Comparison of ENCODE assay signal across 8 mouse cellular contexts in the genomic region with DNA sequence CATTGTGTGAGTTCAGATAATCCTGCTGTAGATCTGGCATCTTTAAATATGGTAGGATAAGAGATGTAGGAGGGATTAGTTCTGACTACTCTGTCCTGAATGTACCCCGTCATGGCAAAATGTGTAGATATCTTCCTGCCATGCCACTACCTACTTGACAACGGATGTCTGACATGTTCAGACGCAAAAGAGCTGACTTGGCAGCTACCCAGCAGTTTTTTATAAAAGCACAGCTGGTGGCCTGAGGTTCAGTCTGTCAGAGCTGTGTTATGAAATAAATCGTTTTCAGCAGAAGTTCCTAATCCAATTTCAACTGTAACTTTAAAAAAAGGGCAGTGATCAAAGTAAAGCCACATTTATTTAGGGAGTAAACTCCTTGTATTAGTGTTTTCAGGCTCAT.
DNase-seq lines count a peak whose midpoint lies in the region; ATAC-seq and TF ChIP-seq lines count a peak whose summit lies in the region.

No protein-coding gene starts in this region.

- TF ChIP-seq CTCF in kidney, adult 2 months (conservative IDR thresholded peaks at IDR 0.05; ENCODE audit: insufficient read depth, insufficient read length, low read depth, low read length), result no peak

- peak; percentile 81 for DNase-seq in kidney, adult 2 months
- peak; percentile 68 for DNase-seq in MN1 (ENCODE audit: low spot score)
- peak; percentile 92 for DNase-seq in embryonic facial prominence, embryonic 14.5 days (ENCODE audit: low spot score)
- peak; percentile 76 for DNase-seq in hindbrain, embryonic 14.5 days (ENCODE audit: low spot score)
- peak; percentile 46 for DNase-seq in mesoderm, embryonic 11.5 days (ENCODE audit: low read depth, low spot score)
- no peak for DNase-seq in testis, postnatal 14 days (ENCODE audit: low spot score)
- no peak for DNase-seq in spleen, postnatal 14 days (ENCODE audit: low spot score in 2 of 2)

- H3K27ac ChIP-seq in kidney, adult 2 months (ENCODE audit: insufficient read depth, low read depth, low read length), result no peak overlapping the region
- H3K27ac ChIP-seq in kidney, embryonic 14.5 days (ENCODE audit: low read depth, low read length), result no peak overlapping the region
- H3K27ac ChIP-seq in embryonic facial prominence, embryonic 14.5 days (replicated peaks; ENCODE audit: low read depth, low read length), result no peak overlapping the region
- H3K27ac ChIP-seq in hindbrain, embryonic 14.5 days, result 0 out of 2 replicates have a peak overlapping the region, but pooled peaks have one; percentile 3

- no peaks in the 10 kb centered on the region for H3K27me3 ChIP-seq in kidney, adult 2 months (replicated peaks; ENCODE audit: control insufficient read depth, insufficient read depth, low read length)
- H3K27me3 ChIP-seq in kidney, embryonic 14.5 days (ENCODE audit: control insufficient read depth, insufficient read depth, low read length), result no peaks in the 10 kb centered on the region
- H3K27me3 ChIP-seq in embryonic facial prominence, embryonic 14.5 days (replicated peaks; ENCODE audit: control insufficient read depth, insufficient read depth, low read length), result no peaks in the 10 kb centered on the region
- no peaks in the 10 kb centered on the region for H3K27me3 ChIP-seq in hindbrain, embryonic 14.5 days (ENCODE audit: control insufficient read depth, insufficient read depth, low read length)

- no peak for TF ChIP-seq POLR2A in kidney, adult 2 months (IDR thresholded peaks at IDR 0.05; ENCODE audit: low read depth, low read length)

- WGBS in kidney, adult 2 months, result 7% methylated on average over 4 of the region's 4 CpGs
- 37% methylated on average over 4 of the region's 4 CpGs for WGBS in kidney, embryonic 14.5 days
- 2% methylated on average over 4 of the region's 4 CpGs for WGBS in embryonic facial prominence, embryonic 14.5 days
- 11% methylated on average over 4 of the region's 4 CpGs for WGBS in hindbrain, embryonic 14.5 days

- H3K4me3 ChIP-seq in kidney, adult 2 months (ENCODE audit: insufficient read depth, low read depth, low read length), result no peak overlapping the region
- H3K4me3 ChIP-seq in kidney, embryonic 14.5 days (ENCODE audit: low read length), result no peak overlapping the region
- H3K4me3 ChIP-seq in embryonic facial prominence, embryonic 14.5 days (ENCODE audit: low read depth, low read length), result no peak overlapping the region
- H3K4me3 ChIP-seq in hindbrain, embryonic 14.5 days (replicated peaks; ENCODE audit: low read length), result no peak overlapping the region

- no peak for ATAC-seq in kidney, embryonic 14.5 days (ENCODE audit: low FRiP score, low TSS enrichment)
- ATAC-seq in embryonic facial prominence, embryonic 14.5 days (ENCODE audit: low read depth), result peak; percentile 44
- no peak for ATAC-seq in hindbrain, embryonic 14.5 days (ENCODE audit: low FRiP score)

- H3K36me3 ChIP-seq in kidney, adult 2 months (ENCODE audit: control insufficient read depth, insufficient read depth, low read length), result no peaks in the 10 kb centered on the region
- H3K36me3 ChIP-seq in kidney, embryonic 14.5 days (ENCODE audit: control insufficient read depth, insufficient read depth, low read length), result peaks cover 4% of the 10 kb centered on the region; the same call in 1 of the 2 replicates
- H3K36me3 ChIP-seq in embryonic facial prominence, embryonic 14.5 days (ENCODE audit: control insufficient read depth, insufficient read depth, low read length), result 0 out of 2 replicates have a peak, but pooled peaks cover 4% of the 10 kb centered on the region
- no peaks in the 10 kb centered on the region for H3K36me3 ChIP-seq in hindbrain, embryonic 14.5 days (replicated peaks; ENCODE audit: control insufficient read depth, insufficient read depth)

- no peak overlapping the region for H3K9ac ChIP-seq in kidney, embryonic 14.5 days (ENCODE audit: low read depth, low read length)
- no peak overlapping the region for H3K9ac ChIP-seq in embryonic facial prominence, embryonic 14.5 days (ENCODE audit: low read depth, low read length)
- H3K9ac ChIP-seq in hindbrain, embryonic 14.5 days, result no peak overlapping the region

- no peaks in the 10 kb centered on the region for H3K9me3 ChIP-seq in kidney, embryonic 14.5 days (ENCODE audit: control insufficient read depth, low read length)
- no peaks in the 10 kb centered on the region for H3K9me3 ChIP-seq in embryonic facial prominence, embryonic 14.5 days (ENCODE audit: control insufficient read depth, low read length)
- H3K9me3 ChIP-seq in hindbrain, embryonic 14.5 days (ENCODE audit: control insufficient read depth, low read length), result no peaks in the 10 kb centered on the region

- H3K4me2 ChIP-seq in kidney, embryonic 14.5 days (replicated peaks; ENCODE audit: low read depth, low read length), result no peak overlapping the region
- H3K4me2 ChIP-seq in embryonic facial prominence, embryonic 14.5 days (ENCODE audit: low read depth, low read length), result no peak overlapping the region
- H3K4me2 ChIP-seq in hindbrain, embryonic 14.5 days (replicated peaks), result no peak overlapping the region

- H3K4me1 ChIP-seq in kidney, adult 2 months (ENCODE audit: control insufficient read depth, insufficient read depth, low read length), result peaks cover 12% of the 10 kb centered on the region; the same call in 1 of the 2 replicates
- peaks cover 4% of the 10 kb centered on the region; the same call in 1 of the 2 replicates for H3K4me1 ChIP-seq in kidney, embryonic 14.5 days (ENCODE audit: control insufficient read depth, insufficient read depth, low read length)
- H3K4me1 ChIP-seq in embryonic facial prominence, embryonic 14.5 days (ENCODE audit: control insufficient read depth, insufficient read depth, low read length), result peaks cover 28% of the 10 kb centered on the region
- H3K4me1 ChIP-seq in hindbrain, embryonic 14.5 days (replicated peaks; ENCODE audit: control insufficient read depth, insufficient read depth, low read length), result peaks cover 12% of the 10 kb centered on the region

Comparison
In these comparisons a context has a peak if more than half of its experiments do, and no peak if none do; other contexts are left out.
1. DNase-seq: peak in kidney, adult 2 months (single experiment), MN1 (single experiment), embryonic facial prominence, embryonic 14.5 days (single experiment), hindbrain, embryonic 14.5 days (single experiment) and mesoderm, embryonic 11.5 days (single experiment); none in testis, postnatal 14 days (single experiment) and spleen, postnatal 14 days (0 of 2).